11 mouse cellular contexts compared by ENCODE assay signal in genomic region chr8:115000736-115001135, GRCm38 (mm10).
"Had no signal": no experiment of that assay in that cellular context is flagged by ENCODE, and none has a peak within 500 bp of the region (broad histone marks: within the 10 kb centered on the region; RNA-seq: fewer than 3 reads in every experiment).

No protein-coding gene starts in this region.

- DNase-seq: lung, adult 2 months; lung, postnatal 4 days; midbrain, embryonic 14.5 days; retina, postnatal 1 day; right cerebral cortex, adult 18-20 months; right cerebral cortex, postnatal 25 days; right cerebral cortex, postnatal 4 days; spleen, adult 18-20 months; thymus, adult 18-20 months; thymus, postnatal 14 days; thymus, postnatal 36 days had no signal
